Mouse (Mus musculus): ENCODE data around the gene Rora. TPM values are rescaled to one million over a fixed set of nuclear protein-coding genes. Genes with fewer than 3 reads are reported as not detected.

Gene Rora
- polyA plus RNA-seq, 1 experiment from 2014 or later = 4.4 TPM

GRCm38 (mm10) chr9:69154684-69155083 lies 501.1 kb downstream of the Rora start:
- ATAC-seq (replicated peaks; ENCODE audit: low FRiP score, low TSS enrichment, low read depth) (no peak), DNase-seq (ENCODE audit: low spot score) (no peak)
- Histone ChIP-seq H3K9me3 (ENCODE audit: control insufficient read depth, low read length) (no peaks in the 10 kb centered on the region), H3K36me3 (ENCODE audit: control insufficient read depth, insufficient read depth, low read length) (no peaks in the 10 kb centered on the region), H3K27ac (ENCODE audit: low read depth) (no peak overlapping the region), H3K4me3 (ENCODE audit: low read depth, low read length) (no peak overlapping the region), H3K9ac (ENCODE audit: low read length) (no peak overlapping the region), H3K4me2 (ENCODE audit: low read length) (no peak overlapping the region), H3K4me1 (replicated peaks; ENCODE audit: control insufficient read depth, insufficient read depth, low read length) (peaks cover 6% of the 10 kb centered on the region; the same call in 1 of the 2 replicates), H3K27me3 (replicated peaks; ENCODE audit: control insufficient read depth, insufficient read depth, low read length) (no peaks in the 10 kb centered on the region)
- 89% methylated on average over 5 of the region's 5 CpGs for WGBS

DNA sequence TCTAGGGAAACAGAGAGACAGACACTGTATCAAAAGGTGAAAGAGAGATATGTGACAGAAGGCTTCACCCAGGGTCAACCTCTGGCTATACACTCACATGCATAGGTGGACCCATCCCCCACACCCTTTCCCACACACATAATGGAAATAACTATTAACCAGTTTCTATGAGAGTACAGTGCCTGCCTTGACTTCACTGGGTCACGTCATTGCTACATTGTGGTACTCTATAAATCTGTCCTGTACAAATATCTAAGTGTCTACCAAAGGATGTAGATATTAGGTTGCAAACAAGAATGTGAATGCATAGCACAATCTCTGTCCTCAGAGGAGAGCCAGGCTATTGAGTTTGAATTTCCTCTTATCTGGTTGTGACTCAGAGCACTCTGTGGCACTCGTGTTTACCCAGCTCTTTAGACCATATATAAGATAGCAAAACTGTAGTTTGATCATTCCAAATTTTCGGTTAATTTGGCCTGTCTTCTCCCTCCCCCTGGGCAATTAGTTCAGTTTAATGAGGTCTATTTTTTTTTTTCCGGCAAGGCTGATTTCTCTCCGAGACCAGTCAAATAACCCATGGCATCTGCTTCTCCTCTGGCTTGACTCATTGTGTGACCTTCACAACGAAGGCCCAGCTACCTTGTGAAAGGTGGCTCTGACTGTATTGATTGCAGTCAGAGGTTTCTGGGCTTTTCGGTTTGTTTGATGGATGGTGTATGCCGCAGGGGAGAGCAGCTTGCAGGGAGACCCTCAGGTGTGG lies 502.4 kb downstream of the Rora start:
- H3K4me2 ChIP-seq (ENCODE audit: low read length) = no peak overlapping the region
- peaks cover 6% of the 10 kb centered on the region; the same call in 1 of the 2 replicates for H3K4me1 ChIP-seq (replicated peaks; ENCODE audit: control insufficient read depth, insufficient read depth, low read length)
- 47% methylated on average over 8 of the region's 8 CpGs for WGBS
- H3K4me3 ChIP-seq (ENCODE audit: low read depth, low read length) = no peak overlapping the region
- H3K9ac ChIP-seq (ENCODE audit: low read length) = no peak overlapping the region
- no peak overlapping the region for H3K27ac ChIP-seq (ENCODE audit: low read depth)
- H3K27me3 ChIP-seq (replicated peaks; ENCODE audit: control insufficient read depth, insufficient read depth, low read length) = no peaks in the 10 kb centered on the region
- DNase-seq (ENCODE audit: low spot score) = no peak
- H3K36me3 ChIP-seq (ENCODE audit: control insufficient read depth, insufficient read depth, low read length) = no peaks in the 10 kb centered on the region
- no peaks in the 10 kb centered on the region for H3K9me3 ChIP-seq (ENCODE audit: control insufficient read depth, low read length)
- ATAC-seq (replicated peaks; ENCODE audit: low FRiP score, low TSS enrichment, low read depth) = peak; percentile 47; the same call in 1 of the 2 replicates

GRCm38 (mm10) chr9:69160818-69161217 lies 507.2 kb downstream of the Rora start:
- H3K9me3 ChIP-seq (ENCODE audit: control insufficient read depth, low read length) = no peaks in the 10 kb centered on the region
- no peaks in the 10 kb centered on the region for H3K27me3 ChIP-seq (replicated peaks; ENCODE audit: control insufficient read depth, insufficient read depth, low read length)
- WGBS = 87% methylated on average over 5 of the region's 5 CpGs
- no peak overlapping the region for H3K4me2 ChIP-seq (ENCODE audit: low read length)
- ATAC-seq (replicated peaks; ENCODE audit: low FRiP score, low TSS enrichment, low read depth) = no peak
- H3K4me1 ChIP-seq (replicated peaks; ENCODE audit: control insufficient read depth, insufficient read depth, low read length) = peaks cover 3% of the 10 kb centered on the region; the same call in 1 of the 2 replicates
- H3K27ac ChIP-seq (ENCODE audit: low read depth) = no peak overlapping the region
- DNase-seq (ENCODE audit: low spot score) = no peak
- no peak overlapping the region for H3K9ac ChIP-seq (ENCODE audit: low read length)
- H3K4me3 ChIP-seq (ENCODE audit: low read depth, low read length) = no peak overlapping the region
- H3K36me3 ChIP-seq (ENCODE audit: control insufficient read depth, insufficient read depth, low read length) = no peaks in the 10 kb centered on the region

DNA sequence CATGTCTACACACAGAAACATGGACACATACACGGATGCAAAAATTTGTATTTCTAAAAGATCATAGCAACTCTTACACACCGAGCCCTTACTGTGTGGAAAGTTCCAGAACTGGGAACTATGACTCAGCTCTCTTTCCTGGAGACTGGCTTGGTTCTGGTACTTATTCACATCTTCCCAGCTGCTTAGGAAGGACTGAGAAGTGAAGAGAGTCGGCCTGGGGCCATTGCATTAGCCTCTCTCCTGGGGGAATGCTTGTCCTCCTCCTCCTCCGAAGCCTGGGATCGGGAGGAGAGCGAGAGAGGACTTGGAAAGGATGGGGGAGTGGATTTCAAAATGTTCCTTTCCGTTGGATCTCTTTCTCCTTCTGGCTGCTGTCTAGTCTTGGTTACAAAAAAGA lies 511.1 kb downstream of the Rora start:
- no peaks in the 10 kb centered on the region for H3K27me3 ChIP-seq (replicated peaks; ENCODE audit: control insufficient read depth, insufficient read depth, low read length)
- 73% methylated on average over 7 of the region's 7 CpGs for WGBS
- no peak overlapping the region for H3K4me3 ChIP-seq (ENCODE audit: low read depth, low read length)
- H3K4me2 ChIP-seq (ENCODE audit: low read length) = no peak overlapping the region
- DNase-seq (ENCODE audit: low spot score) = no peak
- no peaks in the 10 kb centered on the region for H3K9me3 ChIP-seq (ENCODE audit: control insufficient read depth, low read length)
- no peak overlapping the region for H3K27ac ChIP-seq (ENCODE audit: low read depth)
- no peak overlapping the region for H3K9ac ChIP-seq (ENCODE audit: low read length)
- ATAC-seq (replicated peaks; ENCODE audit: low FRiP score, low TSS enrichment, low read depth) = no peak
- no peaks in the 10 kb centered on the region for H3K36me3 ChIP-seq (ENCODE audit: control insufficient read depth, insufficient read depth, low read length)
- no peaks in the 10 kb centered on the region for H3K4me1 ChIP-seq (replicated peaks; ENCODE audit: control insufficient read depth, insufficient read depth, low read length)

- ATAC-seq (replicated peaks; ENCODE audit: low FRiP score, low TSS enrichment, low read depth) = no peak
- Histone ChIP-seq H3K4me2 (ENCODE audit: low read length) (no peak overlapping the region), H3K27me3 (replicated peaks; ENCODE audit: control insufficient read depth, insufficient read depth, low read length) (no peaks in the 10 kb centered on the region), H3K4me1 (replicated peaks; ENCODE audit: control insufficient read depth, insufficient read depth, low read length) (0 out of 2 replicates have a peak, but pooled peaks cover 5% of the 10 kb centered on the region), H3K36me3 (ENCODE audit: control insufficient read depth, insufficient read depth, low read length) (no peaks in the 10 kb centered on the region), H3K27ac (ENCODE audit: low read depth) (no peak overlapping the region), H3K9me3 (ENCODE audit: control insufficient read depth, low read length) (no peaks in the 10 kb centered on the region), H3K4me3 (ENCODE audit: low read depth, low read length) (no peak overlapping the region), H3K9ac (ENCODE audit: low read length) (no peak overlapping the region)
- DNase-seq (ENCODE audit: low spot score) = no peak
- WGBS = 76% methylated on average over 7 of the region's 7 CpGs
Measured at GRCm38 (mm10) chr9:69165096-69165836, 511.7 kb downstream of the Rora start.

DNA sequence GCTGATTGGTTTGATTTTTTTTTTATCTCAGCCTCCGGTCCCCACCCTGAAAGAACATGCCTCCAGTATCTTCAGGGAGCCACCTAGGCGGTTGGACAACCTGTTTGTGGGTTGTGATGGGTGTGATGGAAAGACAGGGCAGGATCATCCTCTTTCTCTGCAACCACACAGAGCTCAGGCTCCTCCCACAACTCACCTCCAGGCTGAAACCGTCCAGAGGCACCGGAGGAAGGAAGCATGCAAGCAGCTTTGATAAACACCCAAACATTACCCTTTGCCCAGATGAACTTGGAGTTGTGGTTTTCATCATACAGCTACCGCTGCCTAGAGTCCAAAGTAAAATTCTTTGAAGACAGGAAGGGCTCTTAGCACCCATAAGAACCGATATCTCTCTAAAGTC lies 520.5 kb downstream of the Rora start:
- Histone ChIP-seq H3K9ac (ENCODE audit: low read length) (no peak overlapping the region), H3K4me3 (ENCODE audit: low read depth, low read length) (no peak overlapping the region), H3K27ac (ENCODE audit: low read depth) (no peak overlapping the region), H3K27me3 (replicated peaks; ENCODE audit: control insufficient read depth, insufficient read depth, low read length) (no peaks in the 10 kb centered on the region), H3K4me1 (replicated peaks; ENCODE audit: control insufficient read depth, insufficient read depth, low read length) (0 out of 2 replicates have a peak, but pooled peaks cover 5% of the 10 kb centered on the region), H3K36me3 (ENCODE audit: control insufficient read depth, insufficient read depth, low read length) (no peaks in the 10 kb centered on the region), H3K9me3 (ENCODE audit: control insufficient read depth, low read length) (no peaks in the 10 kb centered on the region), H3K4me2 (ENCODE audit: low read length) (no peak overlapping the region)
- DNase-seq (ENCODE audit: low spot score) = no peak
- WGBS = 47% methylated on average over 6 of the region's 6 CpGs
- ATAC-seq (replicated peaks; ENCODE audit: low FRiP score, low TSS enrichment, low read depth) = no peak

DNA sequence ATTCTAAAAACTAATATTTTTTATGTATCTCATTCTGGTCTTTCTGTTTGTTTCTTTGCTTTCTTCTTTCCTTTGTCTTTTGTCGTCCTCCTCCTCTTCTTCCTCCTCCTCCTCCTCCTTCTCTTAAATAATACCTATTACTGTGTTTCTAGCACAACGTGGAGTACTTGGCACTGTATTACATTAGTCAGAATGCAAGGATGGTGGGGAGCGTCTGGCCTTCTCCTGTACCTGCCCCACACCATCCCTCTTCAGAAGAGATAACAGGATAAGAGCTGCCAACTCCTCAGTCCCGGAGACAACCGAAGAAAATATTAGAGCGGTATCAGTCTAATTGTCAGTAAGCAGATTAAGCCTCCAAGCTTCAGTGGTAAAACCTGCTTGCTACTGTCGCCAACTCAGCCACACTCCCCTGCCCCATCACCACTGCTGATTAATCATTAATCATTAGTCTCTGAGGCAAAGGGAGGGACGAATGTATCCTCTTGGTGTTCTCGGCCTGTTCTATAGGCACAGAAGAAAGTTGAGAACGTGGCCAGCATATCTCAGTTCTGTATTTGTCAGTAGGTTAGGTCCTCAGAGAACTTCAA lies 521.0 kb downstream of the Rora start:
- no peaks in the 10 kb centered on the region for H3K27me3 ChIP-seq (replicated peaks; ENCODE audit: control insufficient read depth, insufficient read depth, low read length)
- 0 out of 2 replicates have a peak, but pooled peaks cover 5% of the 10 kb centered on the region for H3K4me1 ChIP-seq (replicated peaks; ENCODE audit: control insufficient read depth, insufficient read depth, low read length)
- H3K27ac ChIP-seq (ENCODE audit: low read depth) = no peak overlapping the region
- H3K4me2 ChIP-seq (ENCODE audit: low read length) = no peak overlapping the region
- H3K36me3 ChIP-seq (ENCODE audit: control insufficient read depth, insufficient read depth, low read length) = no peaks in the 10 kb centered on the region
- H3K9ac ChIP-seq (ENCODE audit: low read length) = no peak overlapping the region
- DNase-seq (ENCODE audit: low spot score) (no peak), ATAC-seq (replicated peaks; ENCODE audit: low FRiP score, low TSS enrichment, low read depth) (peak; percentile 70)
- 48% methylated on average over 10 of the region's 10 CpGs for WGBS
- H3K4me3 ChIP-seq (ENCODE audit: low read depth, low read length) = no peak overlapping the region
- H3K9me3 ChIP-seq (ENCODE audit: control insufficient read depth, low read length) = no peaks in the 10 kb centered on the region

DNA sequence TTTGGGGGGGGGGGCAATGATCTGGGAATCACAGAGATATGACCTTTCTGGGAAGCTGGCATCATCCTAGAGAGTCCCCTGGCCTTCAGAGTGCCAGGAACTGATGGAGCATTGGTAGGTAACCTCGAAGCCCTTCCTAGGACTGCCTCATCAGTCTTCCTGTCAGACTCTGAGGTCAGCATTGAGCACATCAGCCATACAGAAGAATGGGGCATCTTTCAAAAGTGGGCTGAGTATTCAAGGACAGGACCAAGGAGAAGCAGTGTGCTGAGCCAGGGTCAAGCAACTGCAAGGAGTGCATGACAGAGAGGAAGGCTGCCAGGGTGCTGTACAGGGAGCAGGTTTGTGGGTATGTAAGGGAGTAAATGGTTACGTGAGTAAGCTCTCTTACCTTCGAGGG lies 523.4 kb downstream of the Rora start:
- no peaks in the 10 kb centered on the region for H3K36me3 ChIP-seq (ENCODE audit: control insufficient read depth, insufficient read depth, low read length)
- no peak overlapping the region for H3K9ac ChIP-seq (ENCODE audit: low read length)
- H3K27ac ChIP-seq (ENCODE audit: low read depth) = no peak overlapping the region
- no peak overlapping the region for H3K4me3 ChIP-seq (ENCODE audit: low read depth, low read length)
- no peaks in the 10 kb centered on the region for H3K27me3 ChIP-seq (replicated peaks; ENCODE audit: control insufficient read depth, insufficient read depth, low read length)
- peaks cover 8% of the 10 kb centered on the region for H3K4me1 ChIP-seq (replicated peaks; ENCODE audit: control insufficient read depth, insufficient read depth, low read length)
- DNase-seq (ENCODE audit: low spot score) (no peak), ATAC-seq (replicated peaks; ENCODE audit: low FRiP score, low TSS enrichment, low read depth) (no peak)
- 81% methylated on average over 3 of the region's 3 CpGs for WGBS
- no peak overlapping the region for H3K4me2 ChIP-seq (ENCODE audit: low read length)
- no peaks in the 10 kb centered on the region for H3K9me3 ChIP-seq (ENCODE audit: control insufficient read depth, low read length)

Data from intestine, embryonic 14.5 days (tissue).